In genomic region chr5:31094100-31094798, GRCm38 (mm10) we compare ENCODE assay signal across 9 mouse cellular contexts. TPM values are rescaled to one million over a fixed set of nuclear protein-coding genes. Genes with fewer than 3 reads are reported as not detected.
DNase-seq lines count a peak whose midpoint lies in the region; ATAC-seq and TF ChIP-seq lines count a peak whose summit lies in the region.
"Had no signal": no experiment of that assay in that cellular context is flagged by ENCODE, and none has a peak within 500 bp of the region (broad histone marks: within the 10 kb centered on the region; RNA-seq: fewer than 3 reads in every experiment).

No protein-coding gene starts in this region.

- H3K4me3 ChIP-seq in kidney, adult 2 months (ENCODE audit: insufficient read depth, low read depth, low read length) = peak overlapping the region; percentile 3; the same call in 1 of the 2 replicates
- peak overlapping the region; percentile 58 for H3K4me3 ChIP-seq in hindbrain, embryonic 14.5 days (replicated peaks; ENCODE audit: low read length)
- H3K4me3 ChIP-seq in midbrain, postnatal 0 days (ENCODE audit: low read depth, low read length) = peak overlapping the region; percentile 12; the same call in 1 of the 2 replicates

- TF ChIP-seq POLR2A in kidney, adult 2 months (IDR thresholded peaks at IDR 0.05; ENCODE audit: low read depth, low read length) = no peak

- H3K27me3 ChIP-seq in kidney, adult 2 months (replicated peaks; ENCODE audit: control insufficient read depth, insufficient read depth, low read length) = peaks cover 14% of the 10 kb centered on the region
- H3K27me3 ChIP-seq in hindbrain, embryonic 14.5 days (ENCODE audit: control insufficient read depth, insufficient read depth, low read length) = peaks cover 95% of the 10 kb centered on the region
- H3K27me3 ChIP-seq in midbrain, postnatal 0 days (ENCODE audit: insufficient read depth, low read length) = peaks cover 60% of the 10 kb centered on the region

- H3K36me3 ChIP-seq in kidney, adult 2 months (ENCODE audit: control insufficient read depth, insufficient read depth, low read length) = no peaks in the 10 kb centered on the region
- no peaks in the 10 kb centered on the region for H3K36me3 ChIP-seq in hindbrain, embryonic 14.5 days (replicated peaks; ENCODE audit: control insufficient read depth, insufficient read depth)
- no peaks in the 10 kb centered on the region for H3K36me3 ChIP-seq in midbrain, postnatal 0 days (ENCODE audit: insufficient read depth, low read length)

- H3K27ac ChIP-seq in kidney, adult 2 months (ENCODE audit: insufficient read depth, low read depth, low read length) = no peak overlapping the region
- H3K27ac ChIP-seq in hindbrain, embryonic 14.5 days = no peak overlapping the region
- no peak overlapping the region for H3K27ac ChIP-seq in midbrain, postnatal 0 days (ENCODE audit: low read depth, low read length)

- H3K9me3 ChIP-seq in hindbrain, embryonic 14.5 days (ENCODE audit: control insufficient read depth, low read length) = no peaks in the 10 kb centered on the region
- H3K9me3 ChIP-seq in midbrain, postnatal 0 days (ENCODE audit: low read length) = no peaks in the 10 kb centered on the region

- peak; percentile 33 for ATAC-seq in activated CD4-positive, CD25-positive, alpha-beta regulatory T cell, adult 4 months
- ATAC-seq in hindbrain, embryonic 14.5 days (ENCODE audit: low FRiP score) = no peak
- ATAC-seq in midbrain, postnatal 0 days (ENCODE audit: low FRiP score) = no peak
- ATAC-seq in megakaryocyte-erythroid progenitor cell, adult 5-6 weeks (replicated peaks; ENCODE audit: low FRiP score, low TSS enrichment, poor library complexity, severe bottlenecking) = no peak

- 3% methylated on average over 29 of the region's 29 CpGs for WGBS in kidney, adult 2 months
- WGBS in hindbrain, embryonic 14.5 days = 2% methylated on average over 29 of the region's 29 CpGs
- under 1% methylated on average over 29 of the region's 29 CpGs for WGBS in midbrain, postnatal 0 days

- TF ChIP-seq CTCF in kidney, adult 2 months (conservative IDR thresholded peaks at IDR 0.05; ENCODE audit: insufficient read depth, insufficient read length, low read depth, low read length) = no peak
- TF ChIP-seq CTCF in midbrain, postnatal 0 days (IDR thresholded peaks at IDR 0.05) = no peak

- peaks cover 12% of the 10 kb centered on the region; the same call in 1 of the 2 replicates for H3K4me1 ChIP-seq in kidney, adult 2 months (ENCODE audit: control insufficient read depth, insufficient read depth, low read length)
- peaks cover 33% of the 10 kb centered on the region; the same call in 1 of the 2 replicates for H3K4me1 ChIP-seq in hindbrain, embryonic 14.5 days (replicated peaks; ENCODE audit: control insufficient read depth, insufficient read depth, low read length)
- H3K4me1 ChIP-seq in midbrain, postnatal 0 days (ENCODE audit: insufficient read depth, low read length) = peaks cover 4% of the 10 kb centered on the region; the same call in 1 of the 2 replicates

- peak overlapping the region; percentile 50 for H3K4me2 ChIP-seq in hindbrain, embryonic 14.5 days (replicated peaks)
- H3K4me2 ChIP-seq in midbrain, postnatal 0 days (ENCODE audit: low read depth, low read length, poor library complexity, severe bottlenecking) = peak overlapping the region; percentile 63

- no peak overlapping the region for H3K9ac ChIP-seq in hindbrain, embryonic 14.5 days
- H3K9ac ChIP-seq in midbrain, postnatal 0 days (replicated peaks; ENCODE audit: low read length, poor library complexity, severe bottlenecking) = no peak overlapping the region

- DNase-seq in kidney, adult 2 months = no peak
- no peak for DNase-seq in kidney, postnatal 25 days
- DNase-seq in hindbrain, embryonic 14.5 days (ENCODE audit: low spot score) = no peak
- DNase-seq in midbrain, postnatal 0 days (ENCODE audit: low spot score) = no peak
- no peak for DNase-seq in adrenal gland, postnatal 14 days
- no peak for DNase-seq in gastrocnemius, postnatal 10 days

RNA-seq across cellular contexts. Expression of gene Dnajc5g, which starts 11.8 kb away (rescaled TPM):
- not detected in 2 replicates for polyA plus RNA-seq in kidney, adult 2 months (2012; rRNA removed)
- polyA plus RNA-seq in activated CD4-positive, CD25-positive, alpha-beta regulatory T cell, adult 4 months (2017; shearing (Covaris generic)) = under 1 TPM in 1 of 2 experiments, not detected in 1; 0.28 TPM
- not detected in 2 replicates for polyA plus RNA-seq in hindbrain, embryonic 14.5 days (2014; fragmentation: Nextera tagmentation; extraction: Ambion mirVana)
- total RNA-seq in midbrain, postnatal 0 days (2014; rRNA removed) = not detected in 2 replicates
- polyA plus RNA-seq in midbrain, postnatal 0 days (2015; fragmentation: Nextera tagmentation; extraction: Ambion mirVana) = not detected in 2 replicates
- total RNA-seq in adrenal gland, postnatal 14 days (2021) = not detected in 2 replicates
- not detected for total RNA-seq in gastrocnemius, postnatal 10 days (2021)
- total RNA-seq in megakaryocyte-erythroid progenitor cell, adult 5-6 weeks (2014; fragmentation: Nextera tagmentation) = not detected in 2 replicates
- not detected in 2 replicates for total RNA-seq in megakaryocyte-erythroid progenitor cell, adult 5-6 weeks (2017)
- total RNA-seq: layer of hippocampus, adult 18-20 months had no signal

RNA-seq across cellular contexts. Expression of gene Slc30a3, which starts 13.8 kb away (rescaled TPM):
- 0.14 and 0.24 TPM in 2 replicates for polyA plus RNA-seq in kidney, adult 2 months (2012; rRNA removed)
- polyA plus RNA-seq in activated CD4-positive, CD25-positive, alpha-beta regulatory T cell, adult 4 months (2017; shearing (Covaris generic)) = not detected
- 34.8 and 35.7 TPM in 2 replicates for polyA plus RNA-seq in hindbrain, embryonic 14.5 days (2014; fragmentation: Nextera tagmentation; extraction: Ambion mirVana)
- total RNA-seq in midbrain, postnatal 0 days (2014; rRNA removed) = 19.3 and 24.1 TPM in 2 replicates
- 14.0 and 20.6 TPM in 2 replicates for polyA plus RNA-seq in midbrain, postnatal 0 days (2015; fragmentation: Nextera tagmentation; extraction: Ambion mirVana)
- total RNA-seq in adrenal gland, postnatal 14 days (2021) = 0.49 and 0.74 TPM in 2 replicates
- total RNA-seq in gastrocnemius, postnatal 10 days (2021) = under 1 TPM; 0.27 to 0.28 TPM
- total RNA-seq in megakaryocyte-erythroid progenitor cell, adult 5-6 weeks (2014; fragmentation: Nextera tagmentation) = not detected in 2 replicates
- not detected in 2 replicates for total RNA-seq in megakaryocyte-erythroid progenitor cell, adult 5-6 weeks (2017)

RNA-seq across cellular contexts. Expression of gene Trim54, which starts 22.3 kb away (rescaled TPM):
- polyA plus RNA-seq in kidney, adult 2 months (2012; rRNA removed) = 0.05 and 3.9 TPM in 2 replicates
- polyA plus RNA-seq in activated CD4-positive, CD25-positive, alpha-beta regulatory T cell, adult 4 months (2017; shearing (Covaris generic)) = not detected
- not detected in 2 replicates for polyA plus RNA-seq in hindbrain, embryonic 14.5 days (2014; fragmentation: Nextera tagmentation; extraction: Ambion mirVana)
- total RNA-seq in midbrain, postnatal 0 days (2014; rRNA removed) = 0.33 TPM in 1 of 2 replicates, not detected in the other
- not detected in 2 replicates for polyA plus RNA-seq in midbrain, postnatal 0 days (2015; fragmentation: Nextera tagmentation; extraction: Ambion mirVana)
- total RNA-seq in adrenal gland, postnatal 14 days (2021) = not detected in 2 replicates
- 100 to 1,000 TPM; 161 to 173 TPM for total RNA-seq in gastrocnemius, postnatal 10 days (2021)
- not detected in 2 replicates for total RNA-seq in megakaryocyte-erythroid progenitor cell, adult 5-6 weeks (2014; fragmentation: Nextera tagmentation)
- total RNA-seq in megakaryocyte-erythroid progenitor cell, adult 5-6 weeks (2017) = not detected in 2 replicates
- total RNA-seq: layer of hippocampus, adult 18-20 months had no signal

RNA-seq across cellular contexts. Expression of gene Cad, which starts 39.7 kb away (rescaled TPM):
- 12.4 and 14.2 TPM in 2 replicates for polyA plus RNA-seq in kidney, adult 2 months (2012; rRNA removed)
- polyA plus RNA-seq in activated CD4-positive, CD25-positive, alpha-beta regulatory T cell, adult 4 months (2017; shearing (Covaris generic)) = 1 to 10 TPM; 5.7 to 9.7 TPM
- polyA plus RNA-seq in hindbrain, embryonic 14.5 days (2014; fragmentation: Nextera tagmentation; extraction: Ambion mirVana) = 13.7 and 15.4 TPM in 2 replicates
- 39.5 and 44.8 TPM in 2 replicates for total RNA-seq in midbrain, postnatal 0 days (2014; rRNA removed)
- polyA plus RNA-seq in midbrain, postnatal 0 days (2015; fragmentation: Nextera tagmentation; extraction: Ambion mirVana) = 6.7 and 7.8 TPM in 2 replicates
- 31.0 and 37.3 TPM in 2 replicates for total RNA-seq in adrenal gland, postnatal 14 days (2021)
- 10 to 100 TPM; 20.0 to 29.6 TPM for total RNA-seq in gastrocnemius, postnatal 10 days (2021)
- 124 and 224 TPM in 2 replicates for total RNA-seq in megakaryocyte-erythroid progenitor cell, adult 5-6 weeks (2014; fragmentation: Nextera tagmentation)
- 39.7 and 65.0 TPM in 2 replicates for total RNA-seq in megakaryocyte-erythroid progenitor cell, adult 5-6 weeks (2017)

RNA-seq across cellular contexts. Expression of gene Ucn, which starts 44.4 kb away (rescaled TPM):
- polyA plus RNA-seq in kidney, adult 2 months (2012; rRNA removed) = not detected in 2 replicates
- polyA plus RNA-seq in activated CD4-positive, CD25-positive, alpha-beta regulatory T cell, adult 4 months (2017; shearing (Covaris generic)) = not detected
- not detected in 2 replicates for polyA plus RNA-seq in hindbrain, embryonic 14.5 days (2014; fragmentation: Nextera tagmentation; extraction: Ambion mirVana)
- total RNA-seq in midbrain, postnatal 0 days (2014; rRNA removed) = not detected in 2 replicates
- polyA plus RNA-seq in midbrain, postnatal 0 days (2015; fragmentation: Nextera tagmentation; extraction: Ambion mirVana) = not detected in 2 replicates
- total RNA-seq in adrenal gland, postnatal 14 days (2021) = not detected in 2 replicates
- not detected for total RNA-seq in gastrocnemius, postnatal 10 days (2021)
- total RNA-seq in megakaryocyte-erythroid progenitor cell, adult 5-6 weeks (2014; fragmentation: Nextera tagmentation) = not detected in 2 replicates
- not detected in 2 replicates for total RNA-seq in megakaryocyte-erythroid progenitor cell, adult 5-6 weeks (2017)
- total RNA-seq: layer of hippocampus, adult 18-20 months had no signal

Comparison
In these comparisons a context has a peak if more than half of its experiments do, and no peak if none do; other contexts are left out.
1. H3K4me3 ChIP-seq: peak in every context shown above with its lines; median percentile 58 in hindbrain, embryonic 14.5 days; 12 in midbrain, postnatal 0 days; 3 in kidney, adult 2 months.
2. RNA of gene Slc30a3, which starts 13.8 kb away (total RNA-seq): 19.3 to 24.1 TPM in midbrain, postnatal 0 days; 0.49 to 0.74 TPM in adrenal gland, postnatal 14 days, 0.27 to 0.28 TPM in gastrocnemius, postnatal 10 days and not detected in megakaryocyte-erythroid progenitor cell, adult 5-6 weeks; every median in the first group is over 10 times any median in the second.
3. RNA of gene Trim54, which starts 22.3 kb away (total RNA-seq): 161 to 173 TPM in gastrocnemius, postnatal 10 days; 0.33 TPM in midbrain, postnatal 0 days, not detected in adrenal gland, postnatal 14 days and not detected in megakaryocyte-erythroid progenitor cell, adult 5-6 weeks; every median in the first group is over 100 times any median in the second.